Mouse (Mus musculus) right cerebral cortex, postnatal 10 days (tissue): ENCODE results near the gene Nomo1.

Experiments used
- DNase-seq, 2 experiments: peaks; one replicate each; pipeline ENCODE4 v3.0.0; 2021; ENCODE audit warnings: low spot score in 2 of 2

Gene Nomo1

DNA sequence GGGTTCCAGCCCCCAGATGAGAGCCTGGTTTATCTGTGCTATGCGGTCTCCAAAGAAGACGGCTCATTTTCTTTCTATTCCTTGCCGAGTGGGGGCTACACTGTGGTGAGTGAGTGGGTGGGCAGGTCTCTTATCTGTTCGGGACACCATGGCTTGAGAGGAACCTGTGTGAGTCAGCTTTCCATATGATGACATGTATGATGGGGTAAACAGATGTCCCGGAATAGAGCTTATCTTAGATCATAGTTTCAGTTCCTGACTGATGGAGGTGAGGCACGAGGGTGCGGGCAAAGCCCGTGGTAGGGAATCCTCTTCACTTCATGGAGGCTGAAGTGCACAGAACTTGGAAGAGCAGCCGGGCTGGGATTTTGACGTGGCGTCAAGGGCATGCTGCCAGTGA lies 12.4 kb downstream of the Nomo1 start:
- DNase-seq: no peak

DNA sequence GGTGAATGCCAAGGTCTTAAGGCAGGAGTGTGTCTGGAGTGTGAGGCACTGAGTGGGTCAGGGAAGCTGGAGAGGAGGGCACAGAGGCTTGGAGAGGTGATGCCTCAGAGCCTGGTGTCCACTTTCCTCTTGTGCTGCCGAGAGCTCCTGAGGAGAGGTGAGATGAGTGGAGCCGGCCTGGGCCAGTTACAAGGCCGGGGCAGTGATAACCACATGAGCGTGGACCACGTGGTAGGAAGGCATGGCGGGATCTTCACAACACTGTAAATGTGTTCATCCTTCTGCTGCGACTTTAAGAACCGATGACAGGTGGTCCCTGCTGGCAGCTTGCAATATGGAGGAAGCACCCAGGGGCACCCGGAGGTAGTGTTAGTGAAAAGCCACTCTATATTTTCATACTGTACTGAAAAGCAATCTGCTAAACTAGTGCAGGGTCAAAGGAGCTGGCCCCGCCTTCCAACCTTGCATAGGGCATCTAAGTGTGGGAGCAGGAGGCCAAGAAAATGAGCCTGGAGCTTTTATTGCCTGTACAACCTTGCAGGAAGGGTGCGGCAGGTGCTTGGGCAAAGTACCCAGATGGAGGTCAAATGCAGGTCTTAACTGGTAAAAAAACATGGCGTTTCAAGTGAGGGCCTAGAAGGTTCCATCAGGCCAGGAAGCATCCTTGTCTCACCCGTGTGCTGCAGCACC lies 14.5 kb downstream of the Nomo1 start:
- DNase-seq: no peak

DNA sequence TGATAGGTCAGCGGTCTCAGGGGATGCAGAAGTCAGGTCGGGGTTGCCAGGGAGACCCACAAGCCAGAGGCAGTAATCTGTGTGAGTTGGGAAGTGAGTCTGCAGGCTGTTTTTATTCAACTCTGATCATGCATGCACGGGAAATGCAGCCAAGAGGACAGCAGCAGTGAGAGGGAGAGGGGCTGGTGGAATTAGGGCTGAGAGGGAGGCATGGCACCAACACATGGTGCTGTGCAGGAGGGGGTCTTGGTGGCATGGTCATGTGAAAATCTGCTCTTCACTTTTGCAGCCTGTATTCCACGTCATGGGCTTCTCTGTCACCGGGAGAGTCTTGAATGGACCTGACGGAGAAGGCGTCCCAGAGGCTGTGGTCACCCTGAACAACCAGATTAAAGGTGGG lies 16.5 kb downstream of the Nomo1 start:
- no peak for DNase-seq

DNA sequence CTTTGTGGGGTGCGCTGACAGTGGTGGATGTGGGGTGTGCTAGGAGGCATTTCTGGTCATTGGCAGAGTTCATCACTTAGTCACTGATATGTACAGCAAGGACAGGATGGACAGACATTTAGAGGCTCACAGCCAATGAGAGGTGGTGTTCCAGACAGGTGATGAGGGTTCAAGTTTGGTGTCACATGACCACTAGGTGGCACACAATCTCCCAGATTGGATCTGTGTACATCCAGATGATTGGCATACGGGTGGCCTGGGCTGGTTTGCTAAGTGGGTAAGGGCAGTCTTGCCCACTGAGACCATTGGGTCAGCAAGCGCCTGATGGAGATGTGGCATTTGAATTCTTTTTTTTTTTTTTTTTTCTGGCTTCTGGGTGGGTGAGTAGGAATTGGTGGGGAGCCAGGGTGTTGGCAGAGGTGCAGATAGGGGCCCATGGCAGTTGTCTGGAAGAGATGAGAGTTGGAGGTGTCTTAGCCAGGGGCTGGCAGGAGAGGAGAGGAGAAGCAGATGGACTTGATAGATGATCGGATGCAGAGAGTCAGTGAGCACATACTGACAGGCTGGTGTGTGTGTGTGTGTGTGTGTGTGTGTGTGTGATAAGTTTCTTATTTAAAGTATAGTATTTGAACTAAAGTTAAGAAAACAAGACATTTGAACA lies 18.8 kb downstream of the Nomo1 start:
- DNase-seq: peak; percentile 52 to 56

DNA sequence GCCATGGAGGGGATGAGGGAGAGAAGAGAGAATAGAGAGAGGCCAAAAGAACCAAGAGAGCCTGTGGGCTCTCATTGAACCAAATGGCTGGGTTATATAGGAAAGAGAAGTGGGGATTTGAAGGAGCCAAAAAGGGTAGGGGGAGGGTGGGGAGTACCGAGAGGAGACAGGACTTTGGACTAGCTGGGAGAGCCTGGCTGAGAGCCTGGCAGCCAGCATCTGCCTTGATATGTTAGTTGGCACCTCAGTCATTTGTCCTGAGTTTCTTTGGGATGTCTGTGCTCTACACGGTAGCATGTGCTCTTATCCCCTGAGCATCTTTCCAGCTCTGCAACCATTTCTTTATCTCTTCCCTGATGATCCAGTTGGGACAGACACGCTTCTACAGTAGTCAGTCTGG lies 20.1 kb downstream of the Nomo1 start:
- no peak for DNase-seq

DNA sequence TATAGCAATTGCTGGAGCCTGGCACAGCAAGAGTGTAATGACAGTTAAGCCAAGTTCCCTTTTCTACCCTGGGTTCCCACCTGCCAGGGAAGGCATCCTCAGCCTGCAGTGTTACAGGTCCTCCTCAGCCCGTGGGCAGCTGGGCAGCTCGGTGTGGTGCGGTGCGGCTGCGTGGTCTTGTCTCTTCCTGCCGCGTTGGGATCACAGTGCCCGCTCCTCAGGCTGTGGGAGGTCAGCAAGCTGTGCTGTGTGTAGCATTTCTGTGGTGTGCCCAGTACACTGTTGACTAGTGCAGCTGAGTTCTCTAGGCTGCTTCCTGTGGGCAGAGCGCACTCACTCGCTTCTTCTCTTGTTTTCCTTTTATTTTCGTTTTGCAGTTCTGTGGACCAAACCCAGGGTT lies 25.4 kb downstream of the Nomo1 start:
- no peak for DNase-seq

DNA sequence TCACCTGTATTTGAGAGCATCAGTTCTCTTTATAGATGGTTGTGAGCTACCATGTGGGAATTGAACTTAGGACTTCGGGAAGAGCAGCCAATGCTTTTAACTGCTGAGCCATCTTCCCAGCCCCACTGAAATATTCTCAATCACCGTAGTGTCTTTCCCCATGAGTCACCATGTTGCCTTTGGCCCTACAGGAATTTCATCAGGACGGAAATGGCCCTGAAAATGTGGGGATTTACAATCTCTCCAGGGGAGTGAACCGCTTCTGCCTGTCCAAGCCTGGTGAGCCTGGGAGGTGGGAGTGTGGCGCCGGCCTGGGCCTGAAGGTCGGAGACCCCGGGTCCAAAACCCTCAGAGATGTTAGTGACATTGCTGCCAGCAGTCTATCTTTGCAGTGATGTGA lies 27.2 kb downstream of the Nomo1 start:
- DNase-seq: no peak

DNA sequence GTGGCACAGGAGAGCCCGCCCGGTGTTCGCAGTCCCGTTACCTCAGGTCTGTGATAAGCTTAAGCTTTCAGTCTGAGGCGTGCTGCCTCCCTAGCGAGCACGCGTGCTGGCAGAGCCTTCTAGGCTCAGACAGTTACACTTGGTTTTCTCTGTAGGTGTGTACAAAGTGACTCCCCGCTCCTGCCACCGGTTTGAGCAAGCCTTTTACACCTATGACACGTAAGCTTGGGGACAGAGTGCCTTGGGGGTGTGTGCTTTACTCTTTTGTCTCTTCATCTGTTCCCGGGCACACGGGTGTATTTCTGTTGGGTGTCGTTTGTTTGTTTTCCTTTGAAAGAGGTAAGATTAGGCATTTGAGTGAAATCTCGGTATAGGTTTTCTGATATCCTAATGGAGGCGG lies 28.1 kb downstream of the Nomo1 start:
- DNase-seq: no peak

DNA sequence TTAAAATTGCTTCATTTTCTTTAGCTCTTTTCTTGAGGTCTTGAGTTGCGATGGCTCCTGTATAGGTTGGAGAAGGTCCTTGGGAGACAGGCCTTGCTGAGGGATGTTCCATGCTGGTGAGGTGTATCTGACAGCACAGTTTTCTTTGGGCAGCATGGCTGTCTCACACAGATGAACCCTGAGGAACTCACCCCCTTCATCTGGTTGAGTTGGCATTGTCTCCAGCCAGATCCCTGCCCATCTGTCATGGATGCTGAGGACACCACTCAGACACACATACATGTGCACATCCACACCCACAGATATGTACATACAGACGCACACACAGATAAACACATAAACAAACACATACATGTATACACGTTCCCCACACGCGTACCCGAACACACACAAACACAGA lies 29.8 kb downstream of the Nomo1 start:
- no peak for DNase-seq

DNA sequence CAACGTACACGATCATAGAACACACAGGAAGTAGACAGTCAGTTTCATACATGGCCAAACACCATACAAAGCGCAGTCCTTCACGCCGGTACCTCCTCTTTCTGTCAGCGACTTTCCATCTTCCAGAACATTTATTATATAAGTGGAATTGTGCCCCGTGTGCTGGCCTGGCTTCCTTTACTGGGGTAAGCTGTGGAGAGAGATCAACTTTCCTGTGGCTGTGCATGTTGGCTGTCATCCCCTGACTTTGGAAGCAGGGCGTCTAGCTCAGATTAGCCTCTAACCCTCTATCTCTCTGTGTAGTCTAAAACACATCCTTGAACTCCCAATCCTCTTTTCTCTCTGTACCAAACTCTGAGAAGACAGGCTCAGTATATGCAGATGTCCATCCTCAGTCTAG lies 35.3 kb downstream of the Nomo1 start:
- DNase-seq: no peak

DNA sequence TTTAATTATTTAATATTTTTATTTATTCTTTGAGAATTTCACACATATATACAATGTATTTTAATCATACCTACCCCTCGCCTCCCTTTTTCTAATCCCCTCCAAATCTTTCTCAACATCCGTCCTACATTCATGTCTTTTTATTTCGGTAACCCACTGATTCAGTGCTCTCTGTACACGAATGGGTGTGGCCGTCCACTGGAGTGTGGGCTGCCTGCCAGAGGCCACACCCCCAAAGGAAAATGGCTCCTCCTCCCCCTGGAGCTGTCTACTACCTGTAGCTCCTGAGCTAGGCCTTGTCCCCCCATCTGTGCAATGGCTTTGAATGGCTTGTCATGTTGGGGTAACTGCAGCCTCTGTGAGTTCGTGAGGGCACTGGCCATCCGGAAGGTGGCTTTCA lies 43.3 kb downstream of the Nomo1 start:
- no peak for DNase-seq

DNA sequence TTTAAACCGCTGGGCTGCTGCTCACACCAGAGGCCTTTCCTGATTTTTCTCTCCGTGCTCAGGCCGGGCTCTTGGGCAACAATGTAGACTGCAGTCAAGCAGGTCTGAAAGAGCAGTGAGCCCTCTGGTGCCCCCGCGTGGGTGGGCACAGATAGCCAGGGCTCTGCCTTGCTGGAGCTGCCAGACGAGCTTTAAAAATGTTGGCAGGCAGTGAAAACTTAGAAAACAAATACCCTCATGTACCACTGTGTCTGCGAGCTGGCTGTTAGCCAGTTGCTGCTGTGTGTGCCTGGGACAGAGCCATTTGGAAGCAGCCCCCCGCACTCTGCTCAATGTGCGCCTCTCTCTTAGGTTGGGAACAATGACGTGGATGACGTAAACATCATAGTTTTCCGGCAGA lies 44.2 kb downstream of the Nomo1 start:
- peak in 1 of 2 experiments; percentile 46 for DNase-seq

DNA sequence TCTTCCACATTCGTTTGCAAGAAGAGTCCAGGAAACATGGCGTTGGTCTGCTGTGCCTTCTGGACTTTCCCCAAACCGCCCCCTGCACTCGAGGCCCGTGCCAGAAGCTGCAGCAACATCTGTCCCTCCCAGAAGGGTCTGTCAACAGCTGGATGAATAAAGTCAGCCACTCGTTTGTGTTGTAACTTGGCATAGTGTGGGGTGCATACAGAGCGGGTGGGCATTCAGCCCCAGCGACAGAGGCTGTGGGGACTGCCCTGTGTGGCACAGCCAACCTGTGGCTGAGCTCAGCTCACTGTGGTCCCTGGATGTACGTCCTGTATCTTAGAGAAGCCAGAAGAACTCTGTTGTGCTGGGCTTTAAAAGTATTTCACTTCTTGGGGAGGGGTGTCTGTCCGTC lies 50.5 kb downstream of the Nomo1 start:
- DNase-seq: no peak

DNA sequence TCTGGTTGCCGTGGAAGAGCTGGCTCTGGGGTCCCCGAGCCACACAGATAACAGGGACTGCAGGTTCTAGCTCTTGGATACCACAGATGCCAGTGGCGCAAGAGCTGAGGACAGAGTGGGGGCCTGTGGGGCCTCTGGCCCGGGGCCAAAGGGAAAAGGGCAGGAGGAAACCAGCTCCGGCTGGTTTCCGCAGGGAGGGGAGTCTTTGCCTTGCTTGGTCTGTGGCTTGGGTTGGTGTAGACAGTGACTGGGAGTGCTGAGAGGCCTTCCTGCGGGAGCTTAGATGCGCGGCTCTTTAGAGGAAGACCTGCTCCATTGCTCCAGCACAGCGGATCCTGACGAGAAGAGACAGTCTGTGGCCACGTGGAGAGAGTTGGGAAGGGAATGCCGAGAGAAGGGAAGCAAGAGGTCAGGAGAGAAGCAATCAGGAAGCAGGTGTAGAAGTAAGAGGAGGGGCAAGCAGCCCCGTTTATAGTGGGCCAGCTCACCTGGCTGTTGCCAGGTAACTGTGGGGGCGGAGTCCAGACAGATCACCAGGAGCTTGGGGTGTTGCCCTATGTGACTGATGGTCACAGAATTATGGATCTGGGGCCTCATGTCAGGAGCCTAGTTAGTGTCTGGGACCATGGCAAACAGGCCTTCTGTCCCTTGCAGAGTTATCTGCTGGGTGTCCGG lies 51.5 kb downstream of the Nomo1 start:
- no peak for DNase-seq

DNA sequence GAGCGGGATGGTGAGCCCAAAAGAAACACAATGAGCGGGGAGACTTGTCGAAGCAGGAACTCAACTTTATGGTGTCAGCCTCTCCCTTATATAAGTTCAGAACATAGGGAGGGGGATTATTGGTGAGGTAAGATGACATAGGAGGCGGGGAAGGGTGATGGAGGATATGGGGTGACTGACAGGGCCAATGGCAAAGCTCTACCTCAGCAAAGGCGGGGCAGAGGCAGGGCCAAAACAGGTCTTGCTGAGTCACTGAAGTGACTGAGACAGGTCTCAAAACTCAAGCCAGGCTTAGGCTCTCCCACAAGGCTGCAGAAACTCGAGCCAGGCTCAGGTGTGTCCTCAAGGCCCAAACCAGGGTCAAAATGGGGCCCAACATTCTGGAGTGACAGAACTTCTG lies 52.9 kb downstream of the Nomo1 start:
- DNase-seq: no peak

DNA sequence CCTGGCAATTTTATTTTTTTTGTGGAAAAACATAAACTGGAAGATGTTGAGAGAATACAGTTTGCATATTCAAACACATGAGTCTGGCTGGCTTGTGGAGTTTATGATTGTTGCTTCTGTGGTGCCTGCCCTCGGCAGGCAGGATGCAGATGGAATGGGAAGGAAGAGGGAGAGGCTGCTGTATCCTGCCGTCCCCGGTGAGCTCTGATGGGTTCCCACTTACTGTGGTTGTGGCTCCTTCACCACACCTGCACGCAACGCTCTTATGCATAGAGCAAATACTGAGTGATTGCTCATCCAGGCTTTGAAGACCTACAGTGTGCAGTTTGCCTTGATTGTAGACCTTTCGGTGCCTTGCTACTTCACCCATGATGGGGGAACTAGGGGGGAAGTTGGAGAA lies 54.7 kb downstream of the Nomo1 start:
- DNase-seq: no peak

DNA sequence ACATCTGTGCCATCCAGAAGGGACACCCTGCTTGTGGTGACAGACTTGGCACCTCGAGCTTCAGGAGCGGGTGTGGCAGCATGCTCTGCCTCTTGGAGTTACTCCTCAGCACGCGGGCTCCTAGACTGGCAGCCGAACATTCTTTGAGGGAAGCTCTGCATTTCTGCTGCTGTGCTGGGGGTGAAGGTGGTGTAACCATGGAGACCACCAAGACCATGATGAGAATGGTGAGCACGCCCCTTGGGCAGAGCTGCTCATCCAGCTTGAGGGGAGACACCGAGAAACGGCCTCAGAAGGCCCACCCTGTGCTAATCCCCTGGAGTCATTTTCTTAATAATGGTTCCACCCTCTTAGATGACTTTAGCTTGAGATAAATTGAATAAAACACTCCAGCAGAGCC lies 59.3 kb downstream of the Nomo1 start:
- DNase-seq: no peak

DNA sequence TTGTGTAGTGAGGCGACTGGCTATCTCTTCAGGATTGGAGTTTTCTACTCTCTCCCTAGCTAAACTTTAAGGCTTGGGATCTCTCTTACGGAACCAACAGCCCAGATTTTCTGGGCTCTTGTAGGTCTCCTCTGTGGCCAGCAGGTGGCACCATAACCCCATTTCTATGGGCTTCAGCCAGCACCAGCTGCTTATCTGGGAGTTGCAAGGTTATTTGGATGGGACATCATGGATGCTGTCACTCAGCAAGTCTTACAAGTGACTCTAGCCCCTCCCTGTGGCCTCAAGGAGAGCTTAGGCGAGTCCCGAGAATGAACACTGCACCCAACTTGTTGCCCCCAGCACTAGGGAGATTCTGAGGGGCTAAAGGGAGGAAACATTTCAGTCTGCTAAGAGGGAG lies 62.6 kb downstream of the Nomo1 start:
- peak; percentile 76 to 79 for DNase-seq

DNA sequence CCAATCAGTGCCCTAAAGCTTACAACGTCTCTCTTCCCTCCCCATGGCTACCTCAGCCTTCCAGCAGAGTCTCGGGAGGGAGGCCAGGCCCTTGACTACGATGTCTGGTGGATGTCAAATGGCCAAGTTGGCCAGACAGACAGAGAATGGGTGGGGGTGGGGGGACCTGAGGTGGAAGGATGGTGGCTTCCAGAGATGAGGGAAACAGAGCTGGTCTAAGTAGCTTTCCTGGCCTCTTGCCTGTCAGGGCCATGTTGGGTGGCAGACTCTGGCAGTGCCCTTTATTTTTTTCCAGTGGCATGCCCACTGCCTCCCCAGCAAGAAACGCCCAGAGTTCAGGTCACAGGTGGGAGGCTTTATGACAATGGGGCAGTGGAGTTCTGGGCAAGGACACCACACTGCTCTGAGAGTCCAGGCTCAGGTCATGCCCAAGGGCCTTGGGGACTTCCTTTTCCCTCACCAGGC lies 63.9 kb downstream of the Nomo1 start:
- no peak for DNase-seq

DNA sequence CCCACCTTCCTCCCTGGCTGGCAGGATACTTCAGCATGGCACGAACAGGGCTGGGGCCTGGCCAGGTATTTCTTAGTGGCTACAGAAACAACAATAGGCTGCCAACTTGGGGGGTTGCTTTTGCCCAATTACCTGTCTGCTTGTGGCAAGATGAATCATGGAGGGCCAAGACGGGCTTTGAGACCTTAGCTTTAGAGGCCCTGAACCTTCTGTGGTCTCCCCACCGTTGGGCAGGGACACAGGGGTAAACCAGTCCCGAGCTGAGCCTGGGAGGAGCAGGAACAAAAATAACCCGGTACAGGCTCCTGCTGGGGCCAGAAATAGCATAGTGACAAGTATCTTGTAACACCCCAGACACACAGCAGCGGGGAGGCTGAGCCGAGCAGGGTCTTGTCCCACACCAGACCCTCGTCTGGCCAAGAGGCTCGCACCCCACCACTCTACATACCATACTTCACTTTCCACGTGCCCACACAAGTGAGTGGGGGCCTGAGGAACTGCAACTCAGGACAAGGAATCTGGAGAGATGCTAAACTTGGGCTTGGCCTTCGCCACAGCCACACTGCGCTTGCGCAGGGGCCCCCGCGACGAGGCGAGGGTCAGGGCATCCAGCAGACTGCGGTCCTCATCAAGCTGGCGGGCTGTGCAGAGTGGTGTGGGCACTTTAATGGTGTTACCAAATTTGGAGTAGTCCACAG lies 64.9 kb downstream of the Nomo1 start:
- DNase-seq: no peak

DNA sequence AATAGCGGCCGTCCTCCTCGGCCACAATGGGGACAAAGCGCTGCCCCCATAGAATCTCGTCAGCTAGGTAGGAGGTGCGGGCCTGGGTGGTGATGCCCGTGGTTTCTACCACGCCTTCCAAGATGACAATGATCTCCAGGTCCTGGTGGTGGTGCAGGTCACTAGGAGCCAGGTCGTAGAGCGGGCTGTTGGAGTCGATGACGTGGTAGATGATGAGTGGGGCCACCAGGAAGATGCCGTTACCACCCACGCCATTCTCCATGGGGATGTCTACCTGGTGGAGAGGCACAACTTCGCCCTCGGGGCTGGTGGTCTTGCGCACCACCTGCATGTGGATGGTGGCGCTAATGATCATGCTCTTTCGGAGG lies 65.4 kb downstream of the Nomo1 start:
- DNase-seq: no peak

DNA sequence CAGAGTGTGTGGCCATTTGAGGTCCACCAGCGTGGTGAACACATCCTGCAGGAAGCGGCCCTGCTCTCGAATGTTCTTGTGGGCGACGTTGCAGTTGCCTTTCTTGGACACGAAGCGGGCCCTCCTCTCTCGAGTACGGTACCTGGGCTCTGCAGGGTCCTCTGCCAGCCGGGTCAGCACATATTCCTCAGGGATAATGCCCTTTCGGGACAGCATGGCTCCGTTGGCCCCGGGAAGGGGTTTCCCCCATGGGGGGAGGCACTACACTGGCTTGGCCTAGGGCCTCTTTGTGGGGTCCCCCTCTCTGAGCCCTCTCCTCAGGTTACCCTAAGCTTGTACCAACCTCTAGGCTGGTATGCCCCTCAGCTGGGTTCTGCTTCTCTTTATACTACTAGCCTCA lies 66.2 kb downstream of the Nomo1 start:
- DNase-seq: no peak

DNA sequence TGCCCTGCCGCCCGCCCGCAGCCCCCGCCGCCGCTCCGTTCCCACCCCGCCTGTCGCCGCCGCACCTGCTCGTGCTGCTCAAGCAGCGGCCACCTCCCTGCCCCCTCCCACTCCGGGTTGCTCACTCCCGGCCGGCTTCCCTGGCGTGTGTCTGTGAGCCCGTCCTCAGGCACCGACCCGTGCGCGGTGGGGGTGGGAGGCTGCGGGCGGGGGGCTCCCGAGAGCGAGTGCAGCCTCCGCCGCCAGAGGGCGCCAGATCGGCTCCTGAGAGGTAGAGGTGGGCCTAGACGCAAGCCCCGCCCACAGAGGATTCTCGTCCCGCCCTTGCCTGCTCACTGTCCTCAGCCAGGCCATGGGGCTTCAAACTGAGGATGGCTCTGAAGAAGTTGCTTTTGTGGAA lies 67.1 kb downstream of the Nomo1 start, which contains the start of gene Kcnj11:
Gene Kcnj11 (minus strand): TSS at position 202 of the 400 bp plus-strand sequence.
- peak; percentile 86 to 90 for DNase-seq
